Mouse (Mus musculus) left cerebral cortex, adult 18-20 months (tissue): ENCODE data around the gene Ocm. TPM values are rescaled to one million over a fixed set of nuclear protein-coding genes. Genes with fewer than 3 reads are reported as not detected.
"Not testable (repeated sequence)": the region's sequence is repeated elsewhere in the genome, so short reads cannot be mapped to it uniquely, and the experiment has no call there.

Experiments used
- DNase-seq, 2 experiments: peaks; one replicate each; pipeline ENCODE4 v3.0.0; 2021 to 2022; ENCODE audit warnings: low spot score in 2 of 2, mixed read lengths in 1 of 2
- long read RNA-seq, 2 experiments: library from polyadenylated mRNA; stranded (forward); transcript quantifications; one replicate each; pipeline ENCODE4 v2.0.0; 2021
- total RNA-seq, 2 experiments: library from RNA; stranded (reverse); gene quantifications; 2 replicates each; pipeline ENCODE4 v1.2.3; 2021

Gene Ocm
- total RNA-seq = 1 to 10 TPM in 1 of 2 experiments, under 1 TPM in 1; 0.60 to 1.9 TPM
- long read RNA-seq, experiment 1, partial matches to known transcripts = 0 of 1 reads
- long read RNA-seq, experiment 1, other reads (novel, unspliced or antisense) = 1 of 1 reads
- long read RNA-seq, experiment 2, partial matches to known transcripts = 0 of 1 reads
- long read RNA-seq, experiment 2, other reads (novel, unspliced or antisense) = 1 of 1 reads

GRCm38 (mm10) chr5:144026620-144027263 lies at the start of gene Ocm:
Ocm (minus strand) TSS chr5:144026670.
- DNase-seq = no peak

GRCm38 (mm10) chr5:144071249-144071648 lies 44.8 kb upstream of the Ocm start:
- peak; percentile 28 to 46 for DNase-seq

GRCm38 (mm10) chr5:144070064-144070463 lies 43.6 kb upstream of the Ocm start:
- no peak for DNase-seq

GRCm38 (mm10) chr5:144066036-144066435 lies 39.6 kb upstream of the Ocm start:
- no peak for DNase-seq

GRCm38 (mm10) chr5:144064093-144064492 lies 37.6 kb upstream of the Ocm start:
- DNase-seq = no peak

GRCm38 (mm10) chr5:144054340-144054739 lies 27.9 kb upstream of the Ocm start:
- no peak for DNase-seq

GRCm38 (mm10) chr5:144053450-144053849 lies 27.0 kb upstream of the Ocm start:
- DNase-seq = no peak

GRCm38 (mm10) chr5:144051268-144051667 lies 24.8 kb upstream of the Ocm start:
- DNase-seq = no peak

GRCm38 (mm10) chr5:144049881-144050280 lies 23.4 kb upstream of the Ocm start:
- no peak for DNase-seq

- peak; percentile 31 to 51 for DNase-seq
Observed at GRCm38 (mm10) chr5:144047324-144047723, 20.9 kb upstream of the Ocm start.

- DNase-seq = peak in 1 of 2 experiments; percentile 29
Observed at GRCm38 (mm10) chr5:144043166-144043565, 16.7 kb upstream of the Ocm start.

- peak; percentile 78 for DNase-seq
Observed at GRCm38 (mm10) chr5:144040720-144041364, 14.4 kb upstream of the Ocm start.

GRCm38 (mm10) chr5:144039886-144040285 lies 13.4 kb upstream of the Ocm start:
- no peak for DNase-seq

- no peak for DNase-seq
Observed at GRCm38 (mm10) chr5:144039156-144039675, 12.7 kb upstream of the Ocm start.

- DNase-seq = peak; percentile 32 to 52
Observed at GRCm38 (mm10) chr5:144036952-144037351, 10.5 kb upstream of the Ocm start.

GRCm38 (mm10) chr5:144034567-144034966 lies 8.1 kb upstream of the Ocm start:
- peak in 1 of 2 experiments; percentile 47 for DNase-seq

- DNase-seq = no peak
Observed at GRCm38 (mm10) chr5:144032491-144032890, 6.0 kb upstream of the Ocm start.

GRCm38 (mm10) chr5:144015845-144016244 lies 10.6 kb downstream of the Ocm start:
- DNase-seq = no peak

GRCm38 (mm10) chr5:144015312-144015650 lies 11.2 kb downstream of the Ocm start:
- DNase-seq = no peak

- DNase-seq = peak; percentile 66 to 79
Observed at GRCm38 (mm10) chr5:144014551-144015311, 11.7 kb downstream of the Ocm start, which contains the start of gene Ccz1. Ccz1 (minus strand) TSS chr5:144014877.

- not testable (repeated sequence) for DNase-seq
Observed at GRCm38 (mm10) chr5:144013366-144014134, 12.9 kb downstream of the Ocm start.
